Mouse (Mus musculus) retina, postnatal 1 day (tissue): ENCODE measurements around the gene Dennd1c.

Experiments used
- DNase-seq: peaks from one replicate; pipeline ENCODE4 v3.0.0-alpha.2; 2012

Dennd1c gene

DNA sequence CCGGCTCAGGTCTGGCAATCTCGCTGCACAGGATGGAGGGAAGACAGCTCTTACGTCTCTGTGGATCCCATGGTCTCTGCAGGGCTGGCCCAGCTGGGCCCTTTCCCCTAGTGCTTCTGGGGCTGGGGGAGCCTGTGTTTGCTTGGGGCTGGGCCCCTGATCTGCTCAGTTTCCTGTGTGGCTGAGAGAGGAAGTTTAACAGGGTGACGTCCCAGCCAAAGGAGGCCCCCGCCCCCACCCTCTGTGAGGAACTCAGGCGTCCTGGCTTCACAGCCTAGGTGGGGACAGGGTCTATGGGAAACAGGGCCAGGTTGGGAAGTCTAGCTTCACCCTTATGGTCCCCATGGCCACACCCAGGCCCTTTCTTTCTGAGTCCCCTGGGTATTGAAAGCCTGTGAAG lies at the start of gene Dennd1c:
Gene Dennd1c, minus strand, starts transcription at position 179 of the 400 bp plus-strand sequence.
- no peak for DNase-seq

DNA sequence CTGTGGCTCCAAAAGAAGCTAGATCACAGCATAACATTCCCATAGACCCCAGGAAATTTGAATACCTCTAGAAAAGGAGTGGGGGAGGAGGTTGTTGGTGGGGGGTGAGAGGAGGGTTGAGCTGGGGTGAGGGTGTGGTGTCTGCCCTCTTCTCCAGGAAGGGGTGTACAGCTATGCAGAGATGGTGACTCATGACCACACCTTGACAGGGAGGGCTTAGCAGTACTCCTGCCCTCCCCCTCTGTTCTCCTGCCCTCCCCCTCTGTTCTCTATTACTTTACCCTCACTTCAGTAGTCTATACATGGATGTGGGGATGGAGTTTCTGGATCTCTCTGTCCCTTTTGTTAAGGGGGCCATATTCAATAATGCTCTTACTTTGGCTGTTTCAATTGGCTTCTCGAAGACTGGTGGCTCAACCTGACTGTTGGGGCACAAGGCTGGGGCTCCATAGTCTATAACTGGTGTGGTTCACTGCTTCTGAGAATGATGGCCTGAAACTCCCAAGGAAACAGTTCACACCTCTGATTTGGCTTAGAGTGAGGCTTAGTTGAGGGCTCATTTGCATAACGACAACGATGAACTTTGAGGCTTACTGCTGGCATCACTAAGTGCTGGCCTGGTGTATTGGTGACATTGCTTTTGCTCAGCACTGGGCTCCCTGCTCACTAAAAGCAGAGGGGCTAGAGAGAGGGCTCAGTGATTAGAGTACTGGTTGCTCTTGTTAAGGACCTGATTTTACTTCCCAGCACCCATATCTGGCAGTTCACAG lies 47.7 kb upstream of the Dennd1c start:
- no peak for DNase-seq

DNA sequence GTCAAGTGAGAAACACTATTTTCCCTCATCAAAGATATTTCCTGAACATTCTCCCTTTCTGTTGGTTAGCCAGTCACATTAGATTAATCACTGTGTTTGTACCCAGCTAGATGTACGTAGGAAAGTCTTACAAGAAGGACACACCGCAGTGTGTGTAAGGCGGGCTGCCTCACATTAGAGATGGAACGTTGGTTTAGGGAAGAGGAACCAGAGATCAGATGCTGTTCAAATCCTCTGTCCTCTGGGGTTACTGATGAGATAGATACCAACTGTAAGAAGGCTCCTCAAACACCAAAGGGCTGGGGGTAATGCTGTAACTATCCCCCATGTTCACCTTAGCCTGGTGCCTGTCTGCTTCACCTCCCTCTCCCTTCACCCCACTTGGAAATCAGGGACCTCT lies 46.5 kb upstream of the Dennd1c start:
- DNase-seq, result no peak

DNA sequence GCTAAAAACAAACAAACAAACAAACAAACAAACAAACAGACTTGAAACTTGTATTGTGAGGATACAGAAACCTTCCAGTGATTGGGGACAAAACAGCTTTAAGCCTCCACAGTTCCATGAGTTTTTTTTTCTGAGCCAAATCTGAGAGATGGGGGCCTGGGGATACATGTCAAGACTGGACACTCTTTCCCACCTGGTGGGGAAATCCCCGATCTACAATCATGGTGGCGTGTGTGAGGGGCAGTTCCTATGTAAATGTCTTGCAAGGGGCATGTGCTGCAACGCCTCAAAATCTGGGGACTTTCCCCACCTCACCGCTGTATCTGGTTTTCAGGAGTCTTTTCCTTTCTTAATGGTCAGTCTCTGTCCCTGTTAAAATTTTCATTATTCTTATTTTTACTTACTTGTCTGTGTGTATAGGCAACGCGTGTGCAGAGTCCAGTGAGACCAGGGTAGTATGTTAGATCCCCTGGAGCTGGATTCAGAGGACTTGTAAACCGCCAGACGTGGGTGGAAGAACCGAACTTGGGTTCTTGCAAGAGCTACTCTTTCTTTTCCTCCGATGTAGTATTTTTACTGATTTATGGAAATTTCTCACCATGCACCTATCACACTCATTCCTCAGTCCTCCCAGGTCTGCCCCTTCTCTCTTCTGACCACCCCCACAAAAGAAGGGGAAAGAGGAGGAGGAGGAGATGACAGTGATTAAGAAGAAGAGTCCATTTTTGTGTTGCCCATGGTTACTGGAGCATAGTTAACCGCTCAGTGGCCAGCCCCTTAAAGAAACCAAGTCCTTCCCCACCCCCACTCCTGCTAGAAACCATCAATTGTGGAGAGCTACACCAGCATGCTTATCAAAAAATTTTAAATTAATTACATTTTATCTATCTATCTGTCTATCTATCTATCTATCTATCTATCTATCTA lies 45.1 kb upstream of the Dennd1c start:
- no peak for DNase-seq

DNA sequence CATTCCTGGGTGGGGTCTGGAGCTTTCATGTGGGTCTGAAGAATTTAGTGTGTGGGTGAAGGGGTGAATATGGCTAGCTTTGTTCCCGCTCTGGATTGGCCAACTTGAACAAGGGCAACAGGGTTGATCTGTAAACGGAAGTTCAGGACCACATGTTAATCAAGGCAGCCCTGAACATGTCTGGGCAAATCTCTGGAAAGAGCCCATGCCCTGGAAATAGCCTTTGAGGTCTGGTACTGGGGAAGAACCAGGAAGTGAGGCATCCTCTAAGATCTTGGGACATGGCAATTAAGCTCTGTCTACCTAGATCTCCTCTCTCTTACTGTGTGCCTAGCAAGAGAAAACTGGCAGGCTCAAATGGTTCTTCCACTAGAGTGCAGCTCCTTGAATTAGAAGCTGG lies 43.5 kb upstream of the Dennd1c start:
- no peak for DNase-seq

DNA sequence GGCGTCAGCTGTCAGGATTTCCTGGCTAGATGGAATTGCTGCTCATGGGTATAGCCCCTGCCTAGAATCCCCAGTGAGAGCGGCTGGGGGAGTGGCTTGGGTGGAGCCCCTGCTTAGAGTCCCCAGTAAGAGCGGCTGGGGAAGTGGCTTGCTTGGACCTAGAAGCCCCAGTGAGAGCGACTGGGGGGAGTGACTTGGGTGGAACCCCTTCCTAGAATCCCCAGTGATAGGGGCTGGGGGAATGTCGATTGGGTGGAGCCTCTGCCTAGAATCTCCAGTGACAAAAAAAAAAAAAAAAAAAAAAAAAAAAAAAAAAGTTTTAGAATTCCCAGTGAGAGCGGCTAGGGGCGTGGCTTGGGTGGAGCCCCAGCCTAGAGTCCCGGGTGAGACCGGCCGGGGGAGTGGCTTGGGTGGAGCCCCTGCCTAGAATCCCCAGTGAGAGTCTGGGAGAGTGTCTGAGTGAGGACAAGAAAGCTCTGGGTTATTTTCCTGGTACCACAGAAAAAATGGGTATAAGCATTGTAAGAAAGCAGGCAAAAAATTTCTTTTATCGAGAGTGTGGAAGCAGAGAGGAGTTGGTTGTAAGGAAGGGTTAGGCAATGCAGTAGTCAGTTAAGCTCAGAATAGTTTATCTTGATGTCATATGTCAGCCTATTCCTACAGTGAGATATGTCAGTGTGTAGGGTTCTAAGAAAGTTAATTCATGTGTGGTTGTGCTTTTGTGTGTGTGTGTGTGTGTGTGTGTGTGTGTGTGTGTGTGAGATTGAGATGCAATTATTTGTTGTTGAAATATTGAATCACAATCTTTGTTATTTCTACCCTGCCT lies 40.4 kb upstream of the Dennd1c start:
- DNase-seq, result peak; percentile 66

DNA sequence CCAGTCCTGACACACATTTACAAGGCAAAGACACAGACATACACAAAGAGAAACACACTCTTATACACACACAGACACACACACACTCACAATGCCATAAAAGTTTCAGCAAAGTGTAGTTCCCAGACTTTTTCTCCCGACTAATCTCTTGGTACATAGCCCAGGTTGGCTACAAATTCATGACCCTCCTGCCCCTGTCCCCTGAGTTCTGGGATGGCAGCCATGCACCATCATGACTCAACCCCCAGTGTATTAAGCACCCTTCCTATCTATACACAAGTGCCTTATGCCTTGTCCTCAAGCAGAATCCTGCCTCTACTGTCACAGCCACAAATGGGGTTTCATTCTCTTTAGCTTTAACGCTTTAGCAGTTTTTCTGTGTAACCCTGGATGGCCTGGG lies 38.5 kb upstream of the Dennd1c start:
- no peak for DNase-seq

DNA sequence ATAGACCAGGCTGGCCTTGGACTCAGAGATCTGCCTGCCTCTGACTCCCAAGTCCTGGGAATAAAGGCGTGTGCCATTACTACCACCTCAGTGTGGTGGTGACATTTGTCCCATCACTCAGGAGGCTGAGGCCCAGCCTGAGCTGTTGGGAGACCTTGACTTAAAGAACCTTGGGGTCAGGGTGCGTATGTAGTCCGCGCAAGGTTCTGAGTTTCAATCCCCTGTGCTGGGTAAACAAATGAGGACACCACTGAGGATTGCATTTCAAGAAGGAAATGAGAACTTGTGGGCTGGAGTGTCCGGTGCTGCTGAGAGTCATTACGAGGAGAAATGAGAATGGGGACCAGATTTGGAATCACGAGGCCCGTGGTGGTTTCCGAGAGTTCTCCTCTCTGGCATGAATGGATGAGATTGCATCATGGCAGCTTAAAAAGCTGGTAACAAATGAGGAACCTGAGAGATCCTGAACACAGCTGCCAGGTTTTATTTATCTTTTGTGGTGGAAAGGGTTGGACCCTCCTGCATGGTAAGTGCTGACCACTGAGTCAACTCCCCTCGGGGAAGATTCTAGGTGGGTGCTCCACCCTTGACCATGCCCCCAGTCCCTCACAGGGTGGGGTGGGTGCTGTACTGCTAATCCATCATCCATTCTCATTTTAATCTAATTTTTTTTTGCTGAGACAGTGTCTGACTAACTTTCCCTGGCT lies 34.6 kb upstream of the Dennd1c start:
- DNase-seq, result no peak

DNA sequence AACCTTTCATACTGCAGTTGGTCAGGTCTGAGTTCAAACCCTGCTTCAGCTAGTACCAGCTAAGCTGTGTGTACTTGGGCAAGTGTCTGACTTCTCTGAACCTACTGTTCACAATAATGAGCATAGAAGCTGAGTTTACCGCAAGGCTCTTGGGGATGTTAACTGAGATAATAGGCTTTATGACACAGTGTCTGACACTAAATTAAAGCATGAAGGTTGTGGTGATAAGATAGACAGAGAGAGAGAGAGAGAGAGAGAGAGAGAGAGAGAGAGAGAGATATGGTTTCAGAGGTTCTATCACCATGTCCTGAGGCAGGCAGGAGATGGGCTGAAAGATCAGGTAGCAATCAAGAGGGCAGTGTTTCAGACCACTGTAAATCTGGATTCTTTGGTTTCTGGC lies 31.7 kb upstream of the Dennd1c start:
- DNase-seq, result no peak

DNA sequence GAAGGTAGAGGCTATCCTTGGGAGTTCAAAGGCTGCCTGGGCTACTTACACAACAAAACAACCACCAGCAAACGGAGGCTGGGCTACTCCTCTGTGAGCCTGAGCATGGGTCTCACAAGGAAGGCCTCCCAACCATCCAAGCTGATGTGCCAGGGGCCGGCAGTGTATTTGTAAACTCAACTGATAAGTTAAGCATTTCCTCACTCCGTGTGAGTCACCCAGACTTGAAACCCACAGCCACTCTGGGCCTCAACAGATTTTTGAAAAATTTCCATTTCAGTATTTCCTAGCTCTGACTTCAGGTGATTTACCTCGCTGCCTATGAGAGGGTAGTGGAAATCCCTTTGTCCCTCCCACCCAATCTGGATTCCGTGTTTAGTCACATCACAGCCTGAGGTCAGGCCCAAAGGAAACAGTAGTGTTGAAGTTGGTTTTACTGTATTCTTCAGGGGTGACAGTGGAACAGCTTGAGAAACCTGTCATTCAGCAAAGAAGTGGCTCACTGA lies 30.4 kb upstream of the Dennd1c start:
- DNase-seq, result no peak

DNA sequence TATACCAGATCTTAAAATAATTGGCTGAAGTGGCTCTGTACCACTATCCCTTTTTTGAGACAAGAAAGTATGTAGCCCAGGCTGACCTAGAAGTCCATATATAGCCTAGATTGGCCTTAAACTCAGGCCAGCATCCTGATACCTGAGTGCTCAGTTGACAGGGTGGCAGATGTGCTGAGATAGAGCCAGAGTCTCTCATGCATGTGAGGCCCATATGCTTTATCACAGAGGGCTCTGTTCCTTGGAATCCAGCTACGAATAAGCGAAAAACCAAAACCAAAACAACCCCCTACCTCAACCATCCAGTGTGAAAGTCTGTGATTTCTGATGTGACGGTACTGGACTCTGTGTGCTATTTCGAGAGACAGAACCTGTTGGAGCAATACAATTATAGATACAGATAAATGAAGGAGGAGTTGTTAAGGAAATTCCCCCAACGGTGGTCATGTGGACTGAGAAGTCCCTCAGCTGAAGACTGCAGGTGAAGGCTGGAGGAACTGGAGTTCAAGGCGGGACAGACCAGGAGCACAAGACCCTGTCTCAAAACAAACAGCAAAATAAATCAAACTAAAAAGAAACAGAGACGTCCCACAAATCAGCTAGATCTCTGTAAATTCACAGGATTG lies 29.8 kb upstream of the Dennd1c start:
- no peak for DNase-seq

DNA sequence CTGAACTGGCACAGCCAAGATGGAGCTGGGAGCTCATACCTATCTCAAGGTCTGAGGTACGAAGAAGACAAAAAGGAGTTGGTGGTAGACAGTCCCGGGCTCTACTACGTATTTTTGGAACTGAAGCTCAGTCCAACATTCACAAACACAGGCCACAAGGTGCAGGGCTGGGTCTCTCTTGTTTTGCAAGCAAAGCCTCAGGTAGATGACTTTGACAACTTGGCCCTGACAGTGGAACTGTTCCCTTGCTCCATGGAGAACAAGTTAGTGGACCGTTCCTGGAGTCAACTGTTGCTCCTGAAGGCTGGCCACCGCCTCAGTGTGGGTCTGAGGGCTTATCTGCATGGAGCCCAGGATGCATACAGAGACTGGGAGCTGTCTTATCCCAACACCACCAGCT lies 28.8 kb upstream of the Dennd1c start:
- DNase-seq, result no peak

DNA sequence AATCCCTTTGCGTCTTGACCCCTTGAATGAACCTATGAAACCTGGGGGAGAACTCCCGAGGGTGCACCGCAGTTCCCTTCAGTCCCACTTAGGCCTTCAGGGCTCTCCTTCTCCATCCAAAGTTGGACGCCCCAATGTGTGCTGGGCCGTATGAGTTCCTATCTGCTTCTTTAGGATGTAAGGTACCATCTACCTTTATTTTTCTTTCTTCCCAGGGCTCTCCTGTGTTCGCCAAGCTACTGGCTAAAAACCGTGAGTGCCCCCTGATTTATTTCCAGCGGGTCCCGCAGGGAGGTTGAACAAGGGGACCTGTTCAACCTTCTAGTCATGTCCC lies 27.7 kb upstream of the Dennd1c start:
- DNase-seq, result no peak

DNA sequence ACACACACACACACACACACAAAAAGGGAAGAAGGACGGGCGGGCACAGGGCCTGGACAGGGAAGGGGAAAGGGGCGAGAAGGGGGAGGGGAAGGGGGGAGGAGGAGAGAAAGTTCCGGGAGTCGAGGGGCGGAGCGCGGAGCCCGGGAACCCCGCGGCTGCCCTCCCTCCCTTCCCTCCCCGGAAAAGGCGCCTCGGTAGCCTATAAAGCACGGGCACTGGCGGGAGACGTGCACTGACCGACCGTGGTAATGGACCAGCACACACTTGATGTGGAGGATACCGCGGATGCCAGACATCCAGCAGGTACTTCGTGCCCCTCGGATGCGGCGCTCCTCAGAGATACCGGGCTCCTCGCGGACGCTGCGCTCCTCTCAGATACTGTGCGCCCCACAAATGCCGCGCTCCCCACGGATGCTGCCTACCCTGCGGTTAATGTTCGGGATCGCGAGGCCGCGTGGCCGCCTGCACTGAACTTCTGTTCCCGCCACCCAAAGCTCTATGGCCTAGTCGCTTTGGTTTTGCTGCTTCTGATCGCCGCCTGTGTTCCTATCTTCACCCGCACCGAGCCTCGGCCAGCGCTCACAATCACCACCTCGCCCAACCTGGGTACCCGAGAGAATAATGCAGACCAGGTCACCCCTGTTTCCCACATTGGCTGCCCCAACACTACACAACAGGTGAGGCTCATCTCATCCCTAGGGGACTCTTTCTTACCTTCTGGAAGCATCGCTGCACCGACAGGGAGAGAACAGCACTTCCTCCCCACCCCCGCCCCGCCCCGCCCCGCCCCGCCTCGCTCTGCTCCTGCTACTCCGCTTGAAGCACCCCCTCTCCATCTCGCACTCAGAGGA lies 27.1 kb upstream of the Dennd1c start, which contains the start of gene Tnfsf9:
Gene Tnfsf9, plus strand, starts transcription at position 145 of the 854 bp plus-strand sequence.
- DNase-seq, result peak; percentile 84

DNA sequence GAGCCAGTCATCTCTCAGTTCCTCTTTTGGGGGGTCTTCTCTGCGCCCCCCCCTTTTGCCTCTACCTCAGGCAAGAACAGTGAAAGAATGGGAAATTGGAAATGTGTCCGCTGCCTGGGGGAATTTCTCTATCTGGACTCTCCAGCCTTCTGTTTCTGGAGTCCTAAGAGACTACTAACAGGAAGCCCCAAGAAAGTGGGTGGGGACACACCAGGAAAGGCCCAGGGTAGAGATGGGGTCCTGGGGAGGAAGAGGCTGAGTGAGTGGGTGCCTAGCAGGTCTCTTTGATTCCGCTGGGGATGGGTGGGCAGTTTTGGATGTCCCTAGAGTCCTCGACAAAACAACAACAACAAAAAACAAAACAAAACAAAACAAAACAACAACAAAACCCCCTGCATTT lies 26.2 kb upstream of the Dennd1c start:
- DNase-seq, result no peak

DNA sequence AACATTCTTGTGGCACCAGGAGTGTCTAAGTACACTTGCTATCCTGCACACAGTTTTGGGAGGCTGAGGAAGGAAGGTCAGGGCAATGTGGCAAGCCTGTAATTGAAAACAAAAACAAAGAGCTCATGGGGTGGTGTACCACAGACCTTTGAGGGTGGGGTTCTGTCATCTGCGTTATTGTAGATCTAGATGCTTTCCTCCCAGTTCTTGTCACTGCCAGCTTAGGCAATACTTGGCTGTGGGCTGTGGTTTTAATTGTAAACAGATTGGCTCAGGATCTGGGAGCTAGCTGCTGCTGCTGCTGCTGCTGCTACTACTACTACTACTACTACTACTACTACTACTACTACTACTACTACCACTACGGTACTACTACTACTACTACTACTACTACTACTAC lies 24.0 kb upstream of the Dennd1c start:
- DNase-seq, result no peak

DNA sequence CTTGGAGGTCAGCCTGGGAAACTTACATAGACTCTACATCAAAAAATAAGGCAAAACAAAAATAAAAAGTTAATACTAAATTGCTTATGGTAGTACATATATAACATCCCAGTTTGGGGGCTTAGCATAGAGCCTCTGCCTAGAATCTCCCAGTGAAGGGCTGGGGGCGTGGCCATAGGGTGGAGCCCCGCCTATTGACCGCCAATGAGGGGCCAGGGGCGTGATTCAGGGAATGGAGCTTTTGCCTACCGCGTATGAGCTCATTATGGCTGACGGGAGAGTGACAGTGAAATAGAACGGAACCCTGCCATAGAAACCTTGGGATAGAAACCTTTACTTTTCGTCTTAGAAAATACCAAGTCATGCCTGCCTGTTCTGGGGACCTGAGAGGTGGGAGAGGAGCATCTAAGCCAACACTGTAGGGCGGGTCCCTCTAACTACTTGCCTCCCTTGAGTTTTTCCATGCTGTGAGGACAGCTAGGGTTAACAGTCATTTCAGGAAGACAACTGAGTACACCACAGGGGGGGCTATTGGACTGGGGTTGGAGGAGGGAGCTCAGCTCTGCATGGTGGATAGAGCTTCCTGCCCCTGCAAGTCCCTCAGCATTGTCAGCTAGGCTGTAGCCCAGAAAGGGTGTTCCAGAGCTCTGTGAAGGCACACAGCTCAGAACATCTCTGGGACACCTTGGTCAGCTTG lies 21.5 kb upstream of the Dennd1c start:
- peak; percentile 65 for DNase-seq

DNA sequence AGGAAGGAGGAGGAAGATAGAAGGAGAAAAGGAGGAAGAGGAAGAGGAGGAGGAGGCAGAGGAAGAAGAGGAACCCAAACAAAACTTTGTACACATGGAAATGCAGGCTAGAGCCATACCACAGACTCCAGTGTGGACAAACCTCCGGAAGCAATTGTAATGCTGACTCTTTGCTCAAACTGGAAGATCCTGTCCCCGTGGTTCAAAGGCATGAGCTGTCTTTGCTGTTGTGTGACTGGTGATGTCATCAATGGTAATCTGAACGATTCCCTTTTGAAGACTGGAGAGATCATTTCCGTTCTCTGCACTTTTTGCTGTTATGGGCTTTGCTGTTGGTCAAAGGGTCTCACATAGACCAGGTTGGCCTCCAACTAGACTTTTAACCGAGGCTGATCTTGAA lies 20.0 kb upstream of the Dennd1c start:
- no peak for DNase-seq

DNA sequence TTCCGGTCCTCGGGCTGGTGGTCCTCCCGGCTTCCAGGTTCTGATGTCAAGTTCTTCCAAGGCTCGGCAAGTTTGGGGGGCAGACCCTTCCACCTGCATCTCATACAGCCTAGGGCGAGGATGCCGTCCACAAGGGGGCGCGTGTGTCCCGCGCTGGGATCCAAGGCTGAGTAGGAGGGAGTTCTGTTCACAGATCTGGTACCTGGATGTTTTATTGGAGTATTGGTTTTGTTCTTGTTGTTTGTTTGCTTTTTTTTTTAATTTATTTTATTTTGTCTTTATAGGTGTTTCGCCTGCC lies 18.3 kb upstream of the Dennd1c start:
- DNase-seq, result peak; percentile 82

DNA sequence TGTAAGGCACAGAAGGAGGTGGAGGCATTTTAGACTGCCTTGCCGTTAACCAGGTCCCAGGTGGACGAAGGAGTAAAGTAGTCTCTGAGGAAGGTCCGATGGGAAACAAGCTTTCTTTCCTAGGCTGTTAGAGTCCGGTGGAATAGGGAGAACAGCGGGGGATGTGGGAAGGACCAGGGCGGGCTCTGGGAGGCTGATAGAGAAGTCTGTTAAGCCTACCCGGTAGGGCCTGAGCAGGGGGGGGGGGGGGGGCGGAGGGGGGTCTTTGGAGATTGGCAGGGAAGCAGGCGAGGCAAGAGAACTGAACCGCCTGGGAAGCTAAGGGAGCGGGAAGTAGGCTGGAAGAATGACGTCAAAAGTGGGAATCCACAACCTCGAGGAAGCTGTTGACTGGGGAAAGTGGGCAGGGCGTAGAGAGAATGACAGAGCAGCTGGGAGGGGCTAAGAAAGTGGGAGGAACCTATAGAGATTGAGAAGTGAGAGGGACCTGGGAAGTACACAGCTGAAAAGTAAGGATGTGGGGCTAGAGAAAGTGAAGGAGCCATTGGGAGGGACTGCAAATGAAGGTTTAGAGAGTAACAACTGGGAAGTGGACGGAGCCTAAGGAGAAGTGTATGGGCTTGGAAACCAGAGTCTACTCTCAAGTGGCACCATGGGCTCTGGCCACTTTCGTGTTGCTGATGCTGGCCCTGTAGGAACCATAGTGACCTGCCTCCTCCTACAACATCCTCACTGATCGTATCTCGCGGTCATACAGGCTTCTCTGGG lies 17.7 kb upstream of the Dennd1c start:
- peak; percentile 83 for DNase-seq
